Mouse (Mus musculus): ENCODE measurements around the gene Chrna4.

GRCm38 (mm10) chr2:181043437-181043836 is at the start of gene Chrna4:
- TF ChIP-seq TAL1 (IDR thresholded peaks at IDR 0.05; ENCODE audit: low read length) (no peak), GATA1 (IDR thresholded peaks at IDR 0.05; ENCODE audit: low read length) (no peak)
